23 mouse cellular contexts compared by ENCODE assay signal in the genomic region with DNA sequence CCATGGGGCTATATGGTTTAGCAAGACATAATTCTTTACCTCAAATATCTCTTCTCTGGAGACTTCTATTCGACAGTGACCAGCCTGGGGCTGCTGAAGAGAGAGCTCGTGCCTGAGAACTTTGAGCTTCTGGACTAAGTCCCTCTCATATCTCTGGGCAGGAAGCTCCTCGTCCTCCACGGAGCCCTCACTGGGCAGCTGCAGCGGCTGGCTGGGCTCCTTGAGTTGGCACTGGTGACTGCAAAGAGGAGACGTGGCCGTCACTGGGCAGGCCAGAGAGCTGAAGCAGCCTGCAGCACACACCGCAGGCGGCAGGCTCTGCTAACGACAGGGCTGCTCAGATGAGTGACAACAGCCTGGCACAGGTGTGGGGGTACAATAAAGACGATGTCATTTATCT.
DNase-seq lines count a peak whose midpoint lies in the region; ATAC-seq and TF ChIP-seq lines count a peak whose summit lies in the region.
"Had no signal": no experiment of that assay in that cellular context is flagged by ENCODE, and none has a peak within 500 bp of the region (broad histone marks: within the 10 kb centered on the region; RNA-seq: fewer than 3 reads in every experiment).

No protein-coding gene starts in this region.

- 78% methylated on average over 11 of the region's 11 CpGs for WGBS in intestine, postnatal 0 days

- H3K27me3 ChIP-seq in intestine, postnatal 0 days (replicated peaks; ENCODE audit: control insufficient read depth, insufficient read depth, low read length): no peaks in the 10 kb centered on the region
- H3K27me3 ChIP-seq: forebrain, embryonic 13.5 days; heart, embryonic 15.5 days; hindbrain, embryonic 12.5 days had no signal

- H3K9ac ChIP-seq in intestine, postnatal 0 days (ENCODE audit: low read depth, low read length): no peak overlapping the region
- H3K9ac ChIP-seq: forebrain, embryonic 13.5 days; forebrain, postnatal 0 days; heart, embryonic 15.5 days; hindbrain, embryonic 12.5 days had no signal

- no peak overlapping the region for H3K27ac ChIP-seq in intestine, postnatal 0 days (ENCODE audit: low read depth, low read length)
- H3K27ac ChIP-seq: embryonic facial prominence, embryonic 10.5 days; forebrain, embryonic 13.5 days; heart, adult 2 months; heart, embryonic 15.5 days; hindbrain, embryonic 12.5 days had no signal

- H3K4me1 ChIP-seq in intestine, postnatal 0 days (replicated peaks; ENCODE audit: control insufficient read depth, insufficient read depth, low read length): no peaks in the 10 kb centered on the region
- H3K4me1 ChIP-seq: embryonic facial prominence, embryonic 10.5 days; forebrain, embryonic 13.5 days; heart, embryonic 15.5 days; hindbrain, embryonic 12.5 days had no signal

- ATAC-seq in intestine, postnatal 0 days: no peak
- ATAC-seq: CD4-positive, CD25-positive, alpha-beta regulatory T cell, adult 4 months; forebrain, embryonic 13.5 days; forebrain, postnatal 0 days; hindbrain, embryonic 16.5 days; inflammation-experienced regulatory T-cells, adult 6 months had no signal

- peak; percentile 25 for DNase-seq in adrenal gland, postnatal 14 days
- no peak for DNase-seq in adrenal gland, adult 18-20 months (ENCODE audit: low spot score in 2 of 2)
- peak; percentile 43 for DNase-seq in left cerebral cortex, postnatal 4 days
- no peak for DNase-seq in left cerebral cortex, postnatal 36 days (ENCODE audit: low spot score in 2 of 2)
- DNase-seq in gastrocnemius, postnatal 14 days: peak; percentile 79
- no peak for DNase-seq in layer of hippocampus, adult 8-10 months (ENCODE audit: low spot score in 2 of 2)
- DNase-seq: adrenal gland, postnatal 10 days; B cell, adult 2 months; cerebellum, adult 18-20 months; cerebellum, adult 9-11 months; forebrain, postnatal 0 days; heart, adult 2 months; heart, postnatal 4 days had no signal

- TF ChIP-seq CTCF in intestine, postnatal 0 days (IDR thresholded peaks at IDR 0.05; ENCODE audit: low read depth): no peak

- peaks cover 85% of the 10 kb centered on the region for H3K36me3 ChIP-seq in intestine, postnatal 0 days (ENCODE audit: control insufficient read depth, insufficient read depth)
- H3K36me3 ChIP-seq: G1E had no signal

- intact Hi-C loops in left cerebral cortex, postnatal 4 days (cut with DNase I): no loop called here
- intact Hi-C loops in left cerebral cortex, postnatal 36 days (cut with DNase I): no loop called here
- intact Hi-C loops in gastrocnemius, postnatal 14 days (cut with DNase I; ENCODE audit: low total_unique reads): no loop called here

- no peaks in the 10 kb centered on the region for H3K9me3 ChIP-seq in intestine, postnatal 0 days (ENCODE audit: control insufficient read depth)
- H3K9me3 ChIP-seq: forebrain, embryonic 13.5 days; G1E; heart, embryonic 15.5 days had no signal

- H3K4me3 ChIP-seq in intestine, postnatal 0 days (ENCODE audit: low read depth, low read length): no peak overlapping the region
- H3K4me3 ChIP-seq: embryonic facial prominence, embryonic 10.5 days; forebrain, embryonic 13.5 days; heart, adult 2 months; heart, embryonic 15.5 days; hindbrain, embryonic 12.5 days had no signal

- no peak overlapping the region for H3K4me2 ChIP-seq in intestine, postnatal 0 days (replicated peaks; ENCODE audit: low read depth)
- H3K4me2 ChIP-seq: forebrain, embryonic 13.5 days; heart, embryonic 11.5 days; heart, embryonic 15.5 days; hindbrain, embryonic 12.5 days had no signal

Comparison
In these comparisons a context has a peak if more than half of its experiments do, and no peak if none do; other contexts are left out.
1. DNase-seq: peak in adrenal gland, postnatal 14 days (single experiment), left cerebral cortex, postnatal 4 days (single experiment) and gastrocnemius, postnatal 14 days (single experiment); none in adrenal gland, adult 18-20 months (0 of 2), left cerebral cortex, postnatal 36 days (0 of 2) and layer of hippocampus, adult 8-10 months (0 of 2).